Mouse (Mus musculus) liver, postnatal 0 days (tissue): ENCODE results near the gene Ifit1bl2.

ENCODE experiments used
- CTCF ChIP-seq: sonication (generic); IDR thresholded peaks from 2 replicates; pipeline ENCODE4 v1.5.1; 2016; ENCODE audit warnings: antibody characterized with exemption, low read depth
- EP300 ChIP-seq: IDR thresholded peaks from 2 replicates; pipeline ENCODE4 v1.6.1; 2016; ENCODE audit warnings: antibody characterized with exemption, low read depth, mild to moderate bottlenecking

DNA sequence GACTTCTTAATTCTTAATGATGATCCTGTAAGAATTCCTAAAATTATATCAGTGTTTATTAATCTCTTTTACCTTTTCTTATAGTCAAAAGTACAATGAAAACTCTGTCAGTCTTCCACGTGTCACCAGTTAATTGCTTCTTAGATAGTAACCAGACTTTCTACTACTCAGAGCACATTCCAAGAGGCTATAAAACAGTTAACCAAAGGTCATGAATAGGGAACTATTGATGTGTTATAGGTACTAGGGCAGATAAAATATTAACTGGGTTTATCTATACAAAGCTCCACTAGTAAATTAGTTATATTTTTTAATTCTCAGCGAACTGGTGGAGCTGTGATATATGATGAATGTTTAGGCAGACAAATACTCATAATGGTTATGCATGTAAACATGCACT lies 13.0 kb downstream of the Ifit1bl2 start:
- TF ChIP-seq EP300, result no peak
- no peak for TF ChIP-seq CTCF
